Mouse (Mus musculus): ENCODE results near the gene Atp6v1b1. TPM values are rescaled to one million over a fixed set of nuclear protein-coding genes. Genes with fewer than 3 reads are reported as not detected.

The Atp6v1b1 gene
- polyA plus RNA-seq, 1 experiment from 2014 or later = not detected

DNA sequence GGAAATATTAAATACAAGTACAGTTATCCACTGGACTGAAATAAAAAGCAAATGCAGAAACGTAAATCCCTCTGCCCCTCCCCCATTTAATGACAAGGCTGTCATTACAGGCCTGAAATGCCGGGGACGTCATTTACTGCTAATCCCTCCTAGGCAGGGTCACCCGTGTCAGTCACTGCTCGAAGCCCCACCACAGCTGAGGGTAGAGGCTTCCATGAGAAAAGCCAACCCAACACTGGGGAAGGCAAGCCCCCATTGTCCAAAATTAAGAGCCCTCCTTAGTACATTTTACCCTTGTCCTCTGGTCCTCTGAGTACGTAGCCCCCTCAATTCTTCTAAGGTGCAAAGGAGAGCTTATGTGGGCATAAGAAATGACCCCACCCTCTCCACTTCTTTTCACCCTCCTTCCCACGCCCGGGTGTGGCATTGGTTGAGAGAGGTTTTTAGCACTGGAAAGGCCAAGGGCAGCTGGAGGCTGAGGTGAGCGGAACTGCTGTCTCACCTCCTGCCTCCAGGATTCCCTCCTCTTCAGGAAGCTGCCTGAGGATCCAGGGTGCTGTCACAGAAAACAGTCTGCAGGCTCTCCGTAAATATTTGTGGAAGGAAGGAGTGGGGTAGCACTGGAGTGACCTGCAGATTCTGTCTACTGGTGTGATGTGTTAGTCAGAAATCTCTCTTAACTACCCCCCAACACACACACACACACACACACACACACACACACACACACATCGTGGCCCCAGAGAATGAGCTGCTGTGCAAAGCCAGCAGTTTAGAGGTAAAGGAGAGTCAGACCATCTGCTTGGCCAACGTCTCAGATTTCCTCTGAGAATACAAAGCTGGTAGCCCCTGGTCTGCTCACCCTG lies 29.3 kb upstream of the Atp6v1b1 start:
- H3K9ac ChIP-seq (ENCODE audit: low read length) = no peak overlapping the region
- WGBS = under 1% methylated on average over 12 of the region's 12 CpGs
- H3K9me3 ChIP-seq (ENCODE audit: control insufficient read depth, low read length) = no peaks in the 10 kb centered on the region
- H3K4me2 ChIP-seq (ENCODE audit: low read depth) = no peak overlapping the region
- DNase-seq (ENCODE audit: low spot score) (peak; percentile 19), ATAC-seq (ENCODE audit: insufficient read depth, low FRiP score, low TSS enrichment) (no peak)
- no peak overlapping the region for H3K27ac ChIP-seq (ENCODE audit: low read depth, low read length)
- peaks cover 6% of the 10 kb centered on the region; the same call in 1 of the 2 replicates for H3K4me1 ChIP-seq (ENCODE audit: control insufficient read depth, insufficient read depth, low read length)
- no peak overlapping the region for H3K4me3 ChIP-seq (ENCODE audit: low read depth, low read length)
- peaks cover 97% of the 10 kb centered on the region for H3K27me3 ChIP-seq (ENCODE audit: control insufficient read depth, insufficient read depth, low read length)
- H3K36me3 ChIP-seq (ENCODE audit: control insufficient read depth, insufficient read depth, low read length) = no peaks in the 10 kb centered on the region

DNA sequence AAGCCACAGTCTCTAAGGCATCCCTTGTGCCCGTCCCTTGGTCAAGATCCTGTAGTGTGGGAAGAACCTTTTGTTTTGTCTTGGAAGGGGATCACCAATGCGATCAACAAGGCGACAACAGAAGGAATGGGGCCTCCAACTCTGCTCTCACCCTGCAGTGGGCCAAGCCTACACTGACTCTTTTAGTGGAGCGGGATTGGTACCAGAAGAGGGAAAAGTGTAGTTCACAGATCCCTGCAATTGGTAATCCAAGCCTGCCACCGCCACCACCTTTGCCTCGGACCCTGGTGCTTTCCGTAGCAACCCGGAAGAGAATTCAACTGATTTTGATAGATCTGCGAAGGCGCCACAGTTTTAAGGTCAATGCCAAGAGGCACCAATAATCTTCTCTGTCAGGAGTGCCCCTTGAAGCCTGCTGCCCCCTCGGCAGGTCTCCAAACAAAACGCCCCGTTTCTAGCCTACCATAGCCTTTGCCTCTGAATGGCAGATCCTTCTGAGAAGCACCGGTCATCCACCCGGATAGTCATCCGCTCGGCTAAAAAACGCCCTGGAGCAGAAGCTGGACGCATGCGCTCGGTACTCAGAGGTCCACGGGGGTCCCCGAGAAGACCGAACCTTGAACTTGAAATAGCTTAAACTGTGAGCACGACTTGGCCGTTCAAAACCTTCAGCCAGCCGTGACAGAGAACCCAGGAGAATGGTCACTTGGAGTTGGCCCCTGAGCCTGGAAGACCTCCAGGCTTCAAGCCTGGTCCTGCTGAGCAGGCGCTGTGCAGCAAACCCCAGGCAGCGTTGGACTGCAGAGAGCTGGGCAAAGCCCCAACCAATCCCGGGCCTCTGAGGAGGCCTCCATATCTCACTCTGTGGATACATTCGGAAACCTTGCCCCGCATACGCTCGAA lies 28.3 kb upstream of the Atp6v1b1 start:
- Histone ChIP-seq H3K4me2 (ENCODE audit: low read depth) (no peak overlapping the region), H3K9ac (ENCODE audit: low read length) (no peak overlapping the region), H3K4me1 (ENCODE audit: control insufficient read depth, insufficient read depth, low read length) (peaks cover 6% of the 10 kb centered on the region; the same call in 1 of the 2 replicates), H3K27me3 (ENCODE audit: control insufficient read depth, insufficient read depth, low read length) (peaks cover 96% of the 10 kb centered on the region), H3K36me3 (ENCODE audit: control insufficient read depth, insufficient read depth, low read length) (no peaks in the 10 kb centered on the region), H3K4me3 (ENCODE audit: low read depth, low read length) (no peak overlapping the region), H3K27ac (ENCODE audit: low read depth, low read length) (no peak overlapping the region), H3K9me3 (ENCODE audit: control insufficient read depth, low read length) (no peaks in the 10 kb centered on the region)
- ATAC-seq (ENCODE audit: insufficient read depth, low FRiP score, low TSS enrichment) = no peak
- WGBS = 1% methylated on average over 34 of the region's 34 CpGs
- DNase-seq (ENCODE audit: low spot score) = peak; percentile 54

DNA sequence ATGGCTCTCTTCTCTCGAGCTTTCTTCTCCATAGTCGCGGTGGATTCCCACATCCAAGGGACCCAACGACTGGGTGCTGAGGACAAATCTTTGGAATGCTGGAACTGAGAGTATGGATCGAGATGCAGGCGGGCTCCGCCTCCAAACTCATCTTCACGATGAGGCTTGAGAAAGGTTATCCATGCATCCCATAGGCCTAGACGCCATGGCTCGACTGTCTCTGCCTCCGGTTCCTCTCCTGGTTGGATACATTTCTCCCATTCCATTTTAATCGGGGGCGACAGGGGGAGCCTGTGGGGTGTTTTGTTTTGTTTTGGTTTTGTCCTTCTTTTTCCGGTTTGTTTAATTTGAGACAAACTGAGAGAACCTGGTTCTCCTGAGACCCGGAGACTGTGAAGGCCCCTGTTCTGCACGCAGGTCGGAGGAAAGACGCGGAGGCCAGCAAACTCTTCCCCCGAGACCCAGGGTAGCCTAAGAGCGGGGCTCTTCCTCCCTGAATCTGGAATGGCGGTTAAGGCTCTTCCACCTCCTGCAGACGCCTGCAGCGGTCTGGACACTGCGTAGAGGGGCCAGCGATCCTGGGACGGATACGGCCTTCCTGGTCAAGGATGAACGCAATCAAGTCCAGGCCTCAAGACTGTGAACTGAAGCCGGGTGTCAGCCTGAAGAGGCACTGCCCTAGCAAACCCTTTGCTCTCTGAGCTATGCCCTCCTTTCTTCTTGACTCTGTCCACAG lies 27.2 kb upstream of the Atp6v1b1 start:
- H3K4me1 ChIP-seq (ENCODE audit: control insufficient read depth, insufficient read depth, low read length) = peaks cover 6% of the 10 kb centered on the region; the same call in 1 of the 2 replicates
- H3K27me3 ChIP-seq (ENCODE audit: control insufficient read depth, insufficient read depth, low read length) = peaks cover 96% of the 10 kb centered on the region
- under 1% methylated on average over 30 of the region's 30 CpGs for WGBS
- DNase-seq (ENCODE audit: low spot score) = peak; percentile 54
- H3K4me3 ChIP-seq (ENCODE audit: low read depth, low read length) = no peak overlapping the region
- H3K36me3 ChIP-seq (ENCODE audit: control insufficient read depth, insufficient read depth, low read length) = no peaks in the 10 kb centered on the region
- no peak overlapping the region for H3K27ac ChIP-seq (ENCODE audit: low read depth, low read length)
- ATAC-seq (ENCODE audit: insufficient read depth, low FRiP score, low TSS enrichment) = no peak
- no peak overlapping the region for H3K9ac ChIP-seq (ENCODE audit: low read length)
- H3K9me3 ChIP-seq (ENCODE audit: control insufficient read depth, low read length) = no peaks in the 10 kb centered on the region
- no peak overlapping the region for H3K4me2 ChIP-seq (ENCODE audit: low read depth)

DNA sequence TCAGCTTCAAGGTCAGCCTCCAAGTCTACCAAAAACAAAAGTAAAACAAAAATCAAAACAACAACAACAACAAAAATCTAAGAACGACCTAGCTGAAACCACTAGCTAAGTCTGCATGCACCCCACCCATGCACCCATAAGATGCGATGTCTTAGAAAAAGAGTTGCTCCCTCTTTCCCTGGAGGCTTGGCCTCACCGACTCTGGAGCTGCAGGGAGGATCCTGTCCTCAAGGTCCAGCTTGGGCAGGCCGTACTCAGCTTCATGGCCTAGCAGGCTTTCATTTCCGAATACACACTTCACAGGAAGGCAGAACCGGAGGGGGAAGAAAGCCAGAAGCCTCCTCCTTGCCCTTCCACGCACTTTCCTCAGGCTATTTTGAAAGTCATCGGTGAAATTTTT lies 25.8 kb upstream of the Atp6v1b1 start:
- DNase-seq (ENCODE audit: low spot score) (no peak), ATAC-seq (ENCODE audit: insufficient read depth, low FRiP score, low TSS enrichment) (no peak)
- no peaks in the 10 kb centered on the region for H3K36me3 ChIP-seq (ENCODE audit: control insufficient read depth, insufficient read depth, low read length)
- no peaks in the 10 kb centered on the region for H3K9me3 ChIP-seq (ENCODE audit: control insufficient read depth, low read length)
- no peak overlapping the region for H3K27ac ChIP-seq (ENCODE audit: low read depth, low read length)
- H3K4me3 ChIP-seq (ENCODE audit: low read depth, low read length) = no peak overlapping the region
- no peak overlapping the region for H3K9ac ChIP-seq (ENCODE audit: low read length)
- peaks cover 96% of the 10 kb centered on the region for H3K27me3 ChIP-seq (ENCODE audit: control insufficient read depth, insufficient read depth, low read length)
- no peaks in the 10 kb centered on the region for H3K4me1 ChIP-seq (ENCODE audit: control insufficient read depth, insufficient read depth, low read length)
- 0% methylated on average over 8 of the region's 8 CpGs for WGBS
- H3K4me2 ChIP-seq (ENCODE audit: low read depth) = no peak overlapping the region

DNA sequence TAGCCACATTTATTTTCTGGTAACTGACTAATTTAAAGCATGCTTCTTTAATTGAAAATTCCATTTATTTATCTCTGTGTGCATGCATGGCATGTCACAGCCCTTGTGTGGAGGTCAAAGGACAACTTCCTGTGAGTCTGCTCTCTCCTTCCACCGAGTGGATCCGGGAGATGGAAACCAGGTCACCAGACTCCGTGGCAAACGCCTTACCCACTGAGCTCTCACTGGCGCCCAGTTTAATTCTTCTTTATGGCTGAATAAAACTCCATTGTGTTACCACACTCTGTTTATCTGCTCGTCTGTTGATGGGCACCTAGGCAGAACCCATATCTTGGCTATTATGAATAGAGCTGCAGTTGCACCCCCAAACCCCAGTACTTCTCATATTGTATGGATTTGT lies 20.3 kb upstream of the Atp6v1b1 start:
- Histone ChIP-seq H3K4me1 (ENCODE audit: control insufficient read depth, insufficient read depth, low read length) (no peaks in the 10 kb centered on the region), H3K4me3 (ENCODE audit: low read depth, low read length) (no peak overlapping the region), H3K9ac (ENCODE audit: low read length) (no peak overlapping the region), H3K4me2 (ENCODE audit: low read depth) (no peak overlapping the region), H3K27me3 (ENCODE audit: control insufficient read depth, insufficient read depth, low read length) (peaks cover 56% of the 10 kb centered on the region), H3K9me3 (ENCODE audit: control insufficient read depth, low read length) (no peaks in the 10 kb centered on the region), H3K36me3 (ENCODE audit: control insufficient read depth, insufficient read depth, low read length) (no peaks in the 10 kb centered on the region), H3K27ac (ENCODE audit: low read depth, low read length) (no peak overlapping the region)
- DNase-seq (ENCODE audit: low spot score) (no peak), ATAC-seq (ENCODE audit: insufficient read depth, low FRiP score, low TSS enrichment) (no peak)
- WGBS = 22% methylated on average over 6 of the region's 6 CpGs

DNA sequence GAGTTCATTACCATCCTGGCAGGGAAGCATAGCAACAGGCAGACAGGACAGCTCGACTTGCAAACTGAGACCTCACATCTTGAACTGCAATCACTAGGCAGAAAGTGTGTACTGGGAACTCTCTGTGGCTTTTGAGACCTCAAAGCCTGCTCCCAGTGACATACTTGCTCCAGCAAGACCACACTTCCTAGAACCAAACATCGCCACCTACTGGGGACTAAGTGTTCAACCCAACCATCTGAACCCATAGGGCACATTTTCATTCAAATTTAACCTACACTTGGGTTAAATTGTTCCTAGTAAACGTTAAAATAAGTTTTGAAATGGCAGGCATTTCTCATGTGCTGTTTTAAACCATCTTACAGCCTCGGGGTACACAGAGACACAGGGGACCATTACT lies 15.6 kb upstream of the Atp6v1b1 start:
- H3K9ac ChIP-seq (ENCODE audit: low read length) = no peak overlapping the region
- peaks cover 11% of the 10 kb centered on the region for H3K27me3 ChIP-seq (ENCODE audit: control insufficient read depth, insufficient read depth, low read length)
- DNase-seq (ENCODE audit: low spot score) = no peak
- 45% methylated on average over 4 of the region's 4 CpGs for WGBS
- no peak overlapping the region for H3K4me2 ChIP-seq (ENCODE audit: low read depth)
- H3K4me3 ChIP-seq (ENCODE audit: low read depth, low read length) = no peak overlapping the region
- ATAC-seq (ENCODE audit: insufficient read depth, low FRiP score, low TSS enrichment) = no peak
- no peaks in the 10 kb centered on the region for H3K36me3 ChIP-seq (ENCODE audit: control insufficient read depth, insufficient read depth, low read length)
- no peaks in the 10 kb centered on the region for H3K4me1 ChIP-seq (ENCODE audit: control insufficient read depth, insufficient read depth, low read length)
- no peak overlapping the region for H3K27ac ChIP-seq (ENCODE audit: low read depth, low read length)
- H3K9me3 ChIP-seq (ENCODE audit: control insufficient read depth, low read length) = no peaks in the 10 kb centered on the region

DNA sequence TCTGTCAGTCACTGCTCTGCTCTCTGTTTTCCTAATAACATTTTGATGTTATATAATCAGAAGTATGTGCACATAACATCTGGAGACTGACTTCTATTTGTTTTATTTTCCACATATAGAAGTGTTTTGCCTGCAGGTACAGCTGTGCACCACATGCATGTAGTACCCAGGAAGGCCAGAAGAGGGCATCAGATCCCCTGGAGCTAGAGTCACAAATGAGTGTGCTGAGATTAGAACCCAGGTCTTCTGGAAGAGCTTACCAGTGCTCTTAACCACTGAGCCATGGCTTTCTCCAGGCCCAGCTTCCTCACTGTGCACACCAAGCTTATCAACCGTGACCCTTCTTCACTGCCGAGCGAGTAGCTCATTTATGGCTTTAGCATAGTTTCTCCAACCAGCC lies 14.3 kb upstream of the Atp6v1b1 start:
- Histone ChIP-seq H3K4me2 (ENCODE audit: low read depth) (no peak overlapping the region), H3K9ac (ENCODE audit: low read length) (no peak overlapping the region), H3K9me3 (ENCODE audit: control insufficient read depth, low read length) (no peaks in the 10 kb centered on the region), H3K4me1 (ENCODE audit: control insufficient read depth, insufficient read depth, low read length) (no peaks in the 10 kb centered on the region), H3K27me3 (ENCODE audit: control insufficient read depth, insufficient read depth, low read length) (0 out of 2 replicates have a peak, but pooled peaks cover 1% of the 10 kb centered on the region), H3K36me3 (ENCODE audit: control insufficient read depth, insufficient read depth, low read length) (no peaks in the 10 kb centered on the region), H3K4me3 (ENCODE audit: low read depth, low read length) (no peak overlapping the region), H3K27ac (ENCODE audit: low read depth, low read length) (no peak overlapping the region)
- 86% methylated on average over 3 of the region's 3 CpGs for WGBS
- ATAC-seq (ENCODE audit: insufficient read depth, low FRiP score, low TSS enrichment) (no peak), DNase-seq (ENCODE audit: low spot score) (no peak)

DNA sequence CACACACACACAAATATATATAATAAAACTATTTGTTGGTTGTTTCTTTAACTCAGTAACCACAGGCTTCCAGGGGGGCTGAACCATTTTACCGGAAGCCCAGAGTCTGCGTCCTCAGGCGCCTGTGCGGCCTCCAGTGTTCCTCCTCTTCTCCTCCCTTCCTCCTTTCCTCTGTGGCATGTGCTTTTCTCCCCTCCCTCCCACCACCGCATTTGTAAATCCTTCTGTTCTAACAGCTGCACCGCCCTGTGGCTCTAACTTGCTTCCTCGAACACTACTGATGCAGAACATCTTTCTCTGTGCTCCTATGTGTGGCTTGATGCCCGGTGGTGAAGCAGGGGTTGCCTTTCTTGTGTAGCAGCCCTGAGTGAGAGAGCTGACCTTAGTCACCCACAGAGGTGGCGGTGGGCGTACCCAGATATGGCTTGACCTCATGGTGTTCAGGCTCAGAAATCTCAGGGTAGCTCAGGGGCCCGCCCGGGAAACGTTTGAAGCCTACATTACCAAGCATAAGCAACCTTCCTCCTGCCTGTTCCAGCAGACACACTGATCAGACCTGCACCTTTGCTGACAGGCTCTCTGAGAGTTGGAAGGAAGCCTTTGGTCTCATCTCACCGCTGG lies 13.3 kb upstream of the Atp6v1b1 start:
- Histone ChIP-seq H3K9me3 (ENCODE audit: control insufficient read depth, low read length) (no peaks in the 10 kb centered on the region), H3K4me2 (ENCODE audit: low read depth) (no peak overlapping the region), H3K27me3 (ENCODE audit: control insufficient read depth, insufficient read depth, low read length) (no peaks in the 10 kb centered on the region), H3K9ac (ENCODE audit: low read length) (no peak overlapping the region), H3K27ac (ENCODE audit: low read depth, low read length) (no peak overlapping the region), H3K4me1 (ENCODE audit: control insufficient read depth, insufficient read depth, low read length) (no peaks in the 10 kb centered on the region), H3K4me3 (ENCODE audit: low read depth, low read length) (no peak overlapping the region), H3K36me3 (ENCODE audit: control insufficient read depth, insufficient read depth, low read length) (no peaks in the 10 kb centered on the region)
- no peak for DNase-seq (ENCODE audit: low spot score)
- ATAC-seq (ENCODE audit: insufficient read depth, low FRiP score, low TSS enrichment) = no peak
- WGBS = 73% methylated on average over 14 of the region's 14 CpGs
